Mouse (Mus musculus) heart, postnatal 36 days (tissue): Measurements from ENCODE around the gene Nmral1. TPM values are rescaled to one million over a fixed set of nuclear protein-coding genes. Genes with fewer than 3 reads are reported as not detected.
"Not testable (repeated sequence)": the region's sequence is repeated elsewhere in the genome, so short reads cannot be mapped to it uniquely, and the experiment has no call there.

ENCODE experiments used
- DNase-seq, 2 experiments: peaks; one replicate each; pipeline ENCODE4 v3.0.0; 2021 to 2022
- intact Hi-C: fragments of 180-260 bp; cut with DNase I; formaldehyde crosslinking; loops from one replicate; pipeline ENCODE4 v1.15.1; 2025
- total RNA-seq, 2 experiments: library from RNA; stranded (reverse); gene quantifications; 2 replicates each; pipeline ENCODE4 v1.2.3; 2021

Gene Nmral1
- total RNA-seq, 2 experiments from 2014 or later, result 2.8 to 3.4 TPM

- intact Hi-C loops, result no loop called here
- no peak for DNase-seq
Observed at GRCm38 (mm10) chr16:4722128-4722914, 3.2 kb upstream of the Nmral1 start.

DNA sequence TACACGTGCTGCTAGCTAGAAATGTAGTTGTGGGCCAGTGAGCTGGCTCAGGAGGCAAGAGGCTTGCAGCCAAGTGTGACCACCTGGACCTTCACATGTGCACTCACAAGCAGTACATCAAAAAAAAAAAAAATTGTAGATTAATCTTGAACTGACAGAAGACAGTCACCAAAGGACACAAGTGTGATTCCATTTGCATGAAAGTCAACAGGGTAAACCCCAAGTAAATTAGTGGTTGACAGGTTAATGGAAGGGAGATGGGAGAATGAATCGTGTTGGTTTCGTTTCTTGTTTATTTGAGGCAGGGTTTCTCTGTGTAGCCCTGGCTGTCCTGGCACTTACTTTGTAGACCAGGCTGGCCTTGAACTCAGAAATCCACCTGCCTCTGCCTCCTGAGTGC is 1.3 kb downstream of the Nmral1 start:
- intact Hi-C loops, result no loop called here
- no peak for DNase-seq

DNA sequence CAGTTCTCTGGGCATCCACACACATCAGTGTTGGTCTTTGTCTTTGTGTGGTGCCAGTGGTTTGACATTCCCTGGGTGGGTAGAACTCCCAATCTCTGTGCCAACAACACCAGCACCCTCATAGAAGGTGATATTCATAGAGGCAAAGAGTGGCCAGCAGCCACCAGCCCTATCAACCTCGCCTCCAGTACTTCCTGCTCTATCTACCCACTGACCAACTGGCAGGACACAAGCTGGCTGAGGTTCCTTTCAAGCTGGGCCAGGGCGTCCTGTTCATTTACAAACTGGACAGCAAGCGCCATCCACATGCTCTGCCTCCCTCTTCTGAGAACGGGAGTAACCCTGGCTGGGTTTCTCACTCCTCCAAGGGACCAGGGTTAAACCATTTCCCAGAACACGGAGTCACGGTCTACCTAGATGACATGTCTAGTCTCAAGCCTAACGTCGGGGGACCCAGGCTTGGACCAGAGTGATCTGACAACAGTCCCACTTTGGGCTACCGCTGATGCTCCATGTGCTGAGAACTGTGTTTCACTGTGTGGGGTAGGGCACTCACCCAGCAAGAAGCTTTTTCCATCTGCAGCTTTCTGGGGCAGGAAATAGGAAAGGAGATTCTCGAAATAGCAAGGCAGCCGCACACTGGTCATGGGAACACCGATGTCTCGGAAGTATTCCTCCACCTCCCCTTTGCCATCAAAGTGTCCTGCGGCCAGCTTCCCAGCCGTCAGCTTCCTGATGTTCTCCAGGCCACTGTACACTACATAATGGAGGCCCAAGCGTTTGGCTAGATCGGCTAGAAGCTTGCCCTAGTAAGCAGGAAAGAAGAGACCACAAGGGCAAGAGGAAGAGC is 5.1 kb downstream of the Nmral1 start:
- peak in 1 of 2 experiments; percentile 45 for DNase-seq
- intact Hi-C loops, result loop anchor here (5.0 kb wide), 1 partner anchor 73 kb away; no protein-coding TSS in a partner anchor

GRCm38 (mm10) chr16:4711173-4711572 is 8.0 kb downstream of the Nmral1 start:
- intact Hi-C loops, result loop anchor here (5.0 kb wide), 1 partner anchor 76 kb away; no protein-coding TSS in a partner anchor
- no peak for DNase-seq

GRCm38 (mm10) chr16:4705541-4705940 is 13.6 kb downstream of the Nmral1 start:
- intact Hi-C loops, result loop anchor here (5.0 kb wide), 1 partner anchor 162 kb away; no protein-coding TSS in a partner anchor
- DNase-seq, result no peak

GRCm38 (mm10) chr16:4702646-4703045 is 16.5 kb downstream of the Nmral1 start:
- intact Hi-C loops, result no loop called here
- no peak for DNase-seq

DNA sequence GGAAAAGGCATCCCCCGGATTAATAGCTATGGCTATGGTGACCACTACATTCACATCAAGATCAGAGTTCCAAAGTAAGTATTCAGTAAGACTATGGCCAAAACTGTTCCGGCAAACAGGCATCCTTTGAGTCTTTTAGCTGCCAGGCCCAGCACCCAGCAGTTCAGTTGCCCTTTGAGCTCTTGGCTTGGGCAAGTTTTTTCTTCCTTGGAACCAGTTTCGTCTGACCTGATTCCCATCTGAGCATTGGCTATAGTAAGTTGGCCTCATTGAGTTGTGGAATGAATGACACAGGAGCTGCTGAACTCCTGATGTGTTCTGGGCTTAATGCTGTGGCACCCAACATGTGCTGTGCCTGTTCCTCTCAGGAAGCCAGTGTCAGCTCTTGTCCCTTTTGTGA is 17.9 kb downstream of the Nmral1 start:
- DNase-seq, result no peak
- intact Hi-C loops, result no loop called here

GRCm38 (mm10) chr16:4689371-4689770 is 29.8 kb downstream of the Nmral1 start:
- DNase-seq, intact Hi-C loops: not testable (repeated sequence)

DNA sequence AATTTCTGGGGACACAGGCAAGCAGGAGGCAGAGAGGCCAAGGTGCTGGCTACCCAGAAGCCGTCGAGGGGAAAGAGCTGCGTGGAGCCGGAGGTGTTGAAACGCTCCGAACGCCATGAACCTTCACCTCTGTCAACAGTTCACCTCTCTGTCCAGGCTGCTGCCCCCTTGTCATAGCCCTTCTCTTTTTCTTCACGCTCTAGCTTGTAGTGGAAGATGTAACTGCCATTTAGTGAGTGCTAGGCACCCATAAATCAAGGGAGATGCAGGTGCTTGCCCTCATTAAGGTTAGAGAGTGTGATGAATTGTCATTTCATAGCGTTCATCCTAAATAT is 34.7 kb downstream of the Nmral1 start:
- intact Hi-C loops, result loop anchor here (5.0 kb wide), 1 partner anchor 178 kb away; no protein-coding TSS in a partner anchor
- no peak for DNase-seq

GRCm38 (mm10) chr16:4683581-4684456 is 35.3 kb downstream of the Nmral1 start:
- intact Hi-C loops, result loop anchor here (5.0 kb wide), 1 partner anchor 178 kb away; no protein-coding TSS in a partner anchor
- DNase-seq, result peak; percentile 97 to 98

DNA sequence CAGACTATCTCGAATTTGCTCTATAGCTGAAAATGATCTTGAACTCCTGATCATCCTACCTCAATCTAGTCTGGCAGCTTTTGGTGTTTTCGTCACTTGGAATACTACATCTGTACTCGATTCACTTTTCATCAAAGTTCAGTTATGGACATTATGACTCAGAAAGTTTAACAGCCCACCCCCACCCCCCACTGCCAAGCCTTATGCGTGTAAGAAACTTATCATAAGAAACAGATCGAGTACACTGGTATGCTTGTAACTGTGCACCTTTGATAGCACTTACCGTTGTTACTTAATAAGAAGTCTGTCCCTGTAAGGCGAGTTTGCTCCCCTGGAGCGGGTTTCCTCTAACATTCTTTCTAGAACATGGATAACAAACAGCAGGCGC is 36.0 kb downstream of the Nmral1 start:
- intact Hi-C loops, result loop anchor here (5.0 kb wide), 1 partner anchor 179 kb away; no protein-coding TSS in a partner anchor
- DNase-seq, result no peak

GRCm38 (mm10) chr16:4682628-4683179 is 36.5 kb downstream of the Nmral1 start:
- no peak for DNase-seq
- intact Hi-C loops, result loop anchor here (5.0 kb wide), 1 partner anchor 180 kb away; no protein-coding TSS in a partner anchor

DNA sequence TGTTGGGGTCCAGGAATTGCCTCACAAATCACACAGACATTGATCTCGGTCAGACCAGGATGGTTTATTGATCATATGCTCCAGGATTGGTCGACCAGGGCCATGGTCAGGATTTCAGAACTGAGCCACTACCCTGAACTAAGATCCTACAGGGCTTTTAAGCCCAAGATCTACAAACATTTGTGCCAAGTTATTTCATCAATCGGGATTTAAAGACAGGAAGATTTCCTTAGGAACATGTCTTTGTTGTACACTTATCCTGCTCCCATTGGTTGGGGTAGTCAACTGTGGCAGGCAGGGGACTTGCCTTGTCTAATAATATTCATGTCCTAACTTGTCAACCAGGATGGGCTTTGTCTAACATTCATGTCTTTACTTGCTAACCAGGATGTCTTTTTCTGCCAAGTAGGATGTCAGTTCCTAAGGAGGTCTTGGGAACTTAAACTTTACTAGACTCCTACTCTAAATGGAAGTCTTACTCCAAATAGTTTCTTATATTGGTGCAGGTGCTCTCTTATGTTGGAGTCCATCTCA is 38.2 kb downstream of the Nmral1 start:
- intact Hi-C loops, result loop anchor here (5.0 kb wide), 1 partner anchor 181 kb away; no protein-coding TSS in a partner anchor
- DNase-seq, result not testable (repeated sequence)

DNA sequence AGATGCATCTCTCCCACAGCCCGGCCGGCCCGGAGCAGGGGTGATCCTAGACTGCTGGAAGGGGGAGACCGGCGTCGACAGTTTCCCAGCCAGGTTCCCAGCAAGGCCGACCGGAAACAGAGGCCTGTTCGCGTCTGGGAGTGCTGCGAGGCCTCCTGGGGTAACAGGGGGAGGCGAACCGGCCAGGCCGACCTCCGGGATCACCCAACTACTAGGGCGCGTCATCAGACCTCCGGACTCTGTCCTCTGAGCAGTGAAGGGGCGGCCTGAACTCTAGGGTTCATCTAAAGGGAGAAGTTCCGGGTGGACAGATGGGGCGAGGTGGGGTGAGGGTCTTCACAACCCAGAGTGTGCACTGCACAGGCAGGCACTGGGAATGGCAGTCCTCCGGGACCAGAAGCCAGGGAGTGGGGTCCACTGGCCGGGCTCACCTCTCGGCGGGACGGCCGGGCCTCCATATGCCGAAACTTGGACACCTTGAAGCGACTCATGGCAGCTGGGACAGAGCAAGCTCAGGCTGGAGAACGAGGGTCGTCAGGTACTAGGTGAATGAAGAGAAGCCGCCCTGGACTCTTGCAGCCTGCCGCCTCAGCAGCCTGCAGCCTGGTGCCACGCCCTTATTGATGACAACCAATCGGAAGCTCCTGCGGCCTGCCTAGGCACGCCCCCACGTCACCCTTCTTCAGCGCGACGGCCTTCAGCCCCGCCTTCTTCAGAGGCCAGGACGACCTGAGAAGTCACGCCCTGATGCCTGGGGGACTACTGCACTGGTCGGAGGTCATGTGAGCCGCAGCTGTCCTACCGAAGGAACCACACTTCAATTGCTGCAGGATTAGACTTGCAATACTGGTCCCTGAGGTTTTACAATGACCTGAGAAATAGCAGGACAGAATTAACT is 39.8 kb downstream of the Nmral1 start, which contains the start of gene Coro7:
TSS of gene Coro7 (minus strand) at position 657 of the 898 bp plus-strand sequence.
- intact Hi-C loops, result loop anchor here (2.0 to 5.0 kb wide), 3 partner anchors 111 to 183 kb away; partner anchors contain the start of gene Cdip1
- peak; percentile 86 to 87 for DNase-seq

DNA sequence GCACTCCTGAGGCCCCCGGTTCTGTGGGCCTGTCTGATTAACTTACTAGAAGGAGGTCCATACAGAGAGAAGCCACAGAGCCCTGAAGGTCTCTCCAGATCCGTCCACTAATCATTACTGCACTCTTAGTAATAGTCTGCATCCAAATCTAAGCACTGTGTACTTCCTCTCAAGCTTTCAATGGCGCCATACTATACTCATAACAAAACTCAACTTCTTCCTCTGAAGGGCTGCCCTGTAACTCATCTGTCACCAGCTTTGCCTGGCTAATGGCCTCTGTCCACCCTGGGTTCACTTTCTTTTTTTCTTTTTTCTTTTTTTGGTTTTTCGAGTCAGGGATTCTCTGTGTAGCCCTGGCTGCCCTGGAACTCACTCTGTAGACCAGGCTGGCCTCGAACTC is 41.1 kb downstream of the Nmral1 start:
- DNase-seq, result no peak
- intact Hi-C loops, result loop anchor here (2.0 to 5.0 kb wide), 2 partner anchors 113 to 116 kb away; partner anchors contain the start of gene Cdip1

GRCm38 (mm10) chr16:4676836-4677235 is 42.3 kb downstream of the Nmral1 start:
- intact Hi-C loops, result loop anchor here (5.0 kb wide), 1 partner anchor 115 kb away; no protein-coding TSS in a partner anchor
- DNase-seq, result no peak

GRCm38 (mm10) chr16:4674091-4674490 is 45.1 kb downstream of the Nmral1 start:
- no peak for DNase-seq
- intact Hi-C loops, result no loop called here

DNA sequence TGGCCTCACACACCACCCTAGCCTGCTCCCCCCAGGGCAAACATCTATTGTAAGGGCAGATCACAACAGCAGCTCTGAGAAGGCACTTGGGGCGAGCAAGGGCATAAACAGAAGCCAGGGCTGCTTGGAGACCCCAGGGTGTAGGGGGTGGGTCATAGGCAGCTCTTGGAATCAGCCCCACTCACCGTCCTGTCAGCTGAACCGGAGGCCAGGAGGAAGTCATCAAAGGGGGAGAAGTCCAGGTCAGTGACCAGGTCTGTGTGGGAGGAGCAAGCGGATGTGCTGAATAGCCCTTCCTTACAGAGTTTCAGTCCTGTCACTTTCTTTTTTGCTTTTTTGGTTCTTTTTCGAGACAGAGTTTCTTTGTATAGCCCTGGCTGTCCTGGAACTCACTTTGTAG is 48.8 kb downstream of the Nmral1 start:
- intact Hi-C loops, result no loop called here
- no peak for DNase-seq
